Mouse (Mus musculus) kidney, embryonic 15.5 days (tissue): ENCODE data around the gene Pin1rt1. TPM values are rescaled to one million over a fixed set of nuclear protein-coding genes. Genes with fewer than 3 reads are reported as not detected.

ENCODE experiments used
- ATAC-seq: fragments of 200-750 bp; cut with Nextera tagmentation; replicated peaks from 2 replicates; pipeline ENCODE4 v1.8.0; 2017; ENCODE audit warnings: moderate TSS enrichment; ENCODE audit not compliant: low FRiP score
- H3K27ac ChIP-seq: fragments of 300-500 bp; sonication (generic); 2 replicates; pipeline ENCODE4 v1.5.1; 2015; ENCODE audit warnings: mild to moderate bottlenecking, inconsistent platforms
- H3K27me3 ChIP-seq: fragments of 300-500 bp; sonication (generic); 2 replicates; pipeline ENCODE4 v1.6.1; 2015; ENCODE audit warnings: inconsistent platforms
- H3K36me3 ChIP-seq: fragments of 300-500 bp; sonication (generic); 2 replicates; pipeline ENCODE4 v1.6.1; 2015; ENCODE audit warnings: inconsistent platforms
- H3K4me1 ChIP-seq: fragments of 300-500 bp; sonication (generic); 2 replicates; pipeline ENCODE4 v1.6.1; 2015; ENCODE audit warnings: inconsistent platforms
- H3K4me2 ChIP-seq: fragments of 300-500 bp; sonication (generic); 2 replicates; pipeline ENCODE4 v1.6.1; 2015; ENCODE audit warnings: moderate library complexity, mild to moderate bottlenecking, inconsistent platforms
- H3K4me3 ChIP-seq: fragments of 300-500 bp; sonication (generic); replicated peaks from 2 replicates; pipeline ENCODE4 v1.5.1; 2015; ENCODE audit warnings: mild to moderate bottlenecking, inconsistent platforms
- H3K9ac ChIP-seq: fragments of 300-500 bp; sonication (generic); 2 replicates; pipeline ENCODE4 v1.6.1; 2015; ENCODE audit warnings: mild to moderate bottlenecking, inconsistent platforms
- H3K9me3 ChIP-seq: fragments of 300-500 bp; sonication (generic); replicated peaks from 2 replicates; pipeline ENCODE4 v1.6.1; 2016; ENCODE audit warnings: inconsistent platforms
- WGBS: fragments of 180-500 bp; shearing (Covaris S2); methylation state at CpG from one replicate; pipeline ENCODE4 v1.1.7; 2015; ENCODE audit warnings: mixed read lengths; 5-methylcytosine and 5-hydroxymethylcytosine counted together
- polyA plus RNA-seq: library from polyadenylated mRNA; unstranded; fragments of >200 nt; fragmentation: Nextera tagmentation; extraction: Ambion mirVana; gene quantifications from 2 replicates; pipeline ENCODE4 v1.2.1, GENCODE M21; 2015

Gene Pin1rt1
- not detected in 2 replicates for polyA plus RNA-seq

DNA sequence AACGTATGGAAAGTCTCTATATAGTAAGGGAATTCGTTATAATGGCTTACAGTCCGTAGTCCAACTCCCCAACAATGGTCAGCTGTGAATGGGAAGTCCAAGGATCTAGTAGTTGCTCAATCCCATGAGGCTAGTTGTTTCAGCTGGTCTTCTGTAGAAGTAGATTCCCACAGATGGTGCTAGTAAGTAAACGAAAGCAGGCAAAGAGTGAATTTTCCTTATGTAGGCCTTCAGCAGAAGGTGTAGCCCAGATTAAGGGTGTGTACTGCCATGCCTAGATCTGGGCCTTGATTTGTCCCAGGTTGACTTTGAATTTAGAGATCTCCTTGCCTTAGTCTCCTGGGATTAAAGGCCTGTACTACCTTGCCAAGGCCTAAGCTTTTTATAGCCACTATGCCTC lies at the start of gene Pin1rt1:
TSS of gene Pin1rt1 (minus strand) at position 101 of the 400 bp plus-strand sequence.
- H3K4me3 ChIP-seq: no peak within 1 kb of the TSS
- no peak within 1 kb of the TSS for H3K9ac ChIP-seq
- H3K36me3 ChIP-seq: no peaks in the 10 kb centered on the region
- no peak for ATAC-seq
- H3K4me2 ChIP-seq: no peak within 1 kb of the TSS
- no peaks in the 10 kb centered on the region for H3K9me3 ChIP-seq
- H3K4me1 ChIP-seq: peaks cover 14% of the 10 kb centered on the region
- H3K27ac ChIP-seq: no peak within 1 kb of the TSS
- WGBS: 93% methylated on average over 4 of the region's 4 CpGs
- peaks cover 10% of the 10 kb centered on the region; the same call in 1 of the 2 replicates for H3K27me3 ChIP-seq

DNA sequence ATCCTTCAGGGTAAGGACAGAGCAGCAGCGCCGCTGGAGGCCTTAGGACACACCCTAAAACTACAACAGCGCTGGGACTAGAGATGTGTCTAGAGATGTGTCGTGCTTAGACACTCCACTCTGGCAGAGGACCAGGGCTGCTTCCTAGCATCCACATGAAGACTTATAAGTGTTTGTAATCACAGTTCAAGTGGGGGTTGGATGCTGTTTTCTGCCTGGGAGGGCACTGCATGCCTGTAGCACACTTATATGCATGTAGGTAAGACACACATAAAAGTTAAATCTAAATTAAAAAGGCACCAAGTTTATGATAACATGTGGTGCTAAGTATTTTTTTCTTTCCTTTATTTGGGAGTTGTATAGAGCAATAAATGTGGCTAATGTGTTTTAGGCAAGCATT lies 47.8 kb upstream of the Pin1rt1 start:
- H3K36me3 ChIP-seq: peaks cover 74% of the 10 kb centered on the region
- no peaks in the 10 kb centered on the region for H3K27me3 ChIP-seq
- no peak overlapping the region for H3K4me2 ChIP-seq
- H3K9ac ChIP-seq: no peak overlapping the region
- WGBS: 95% methylated on average over 4 of the region's 4 CpGs
- H3K4me3 ChIP-seq: no peak overlapping the region
- no peaks in the 10 kb centered on the region for H3K4me1 ChIP-seq
- no peak for ATAC-seq
- no peaks in the 10 kb centered on the region for H3K9me3 ChIP-seq
- no peak overlapping the region for H3K27ac ChIP-seq

DNA sequence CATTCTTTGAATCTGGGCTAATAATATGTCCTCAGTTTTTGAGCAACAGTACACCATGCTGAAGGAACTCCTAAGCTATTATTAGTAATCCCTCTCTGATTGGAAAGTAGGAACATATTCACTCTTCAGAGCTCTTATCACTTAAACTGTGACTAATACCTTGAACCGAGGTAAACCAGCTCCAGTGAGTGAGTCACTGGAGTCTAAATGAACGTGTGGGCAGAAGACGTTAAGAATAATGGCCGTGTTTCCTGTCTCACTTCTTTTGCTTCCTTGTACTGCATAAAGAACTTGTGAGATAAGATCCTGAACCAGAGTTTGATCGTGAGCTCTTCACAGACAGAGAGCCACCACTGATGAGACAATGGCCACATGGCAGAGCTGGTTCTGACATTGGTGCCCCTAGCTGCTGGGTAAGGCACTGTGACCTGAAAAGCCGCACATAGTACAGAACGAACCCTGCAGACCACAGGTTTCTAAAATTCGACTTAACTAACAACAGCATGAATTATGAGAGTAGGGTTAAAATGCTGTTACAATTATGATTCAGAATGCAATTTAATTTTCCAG lies 47.0 kb upstream of the Pin1rt1 start:
- H3K4me3 ChIP-seq: no peak overlapping the region
- no peaks in the 10 kb centered on the region for H3K27me3 ChIP-seq
- no peaks in the 10 kb centered on the region for H3K4me1 ChIP-seq
- no peak overlapping the region for H3K9ac ChIP-seq
- H3K36me3 ChIP-seq: peaks cover 68% of the 10 kb centered on the region
- no peak overlapping the region for H3K27ac ChIP-seq
- ATAC-seq: no peak
- H3K4me2 ChIP-seq: no peak overlapping the region
- WGBS: 75% methylated on average over 8 of the region's 8 CpGs
- H3K9me3 ChIP-seq: no peaks in the 10 kb centered on the region

DNA sequence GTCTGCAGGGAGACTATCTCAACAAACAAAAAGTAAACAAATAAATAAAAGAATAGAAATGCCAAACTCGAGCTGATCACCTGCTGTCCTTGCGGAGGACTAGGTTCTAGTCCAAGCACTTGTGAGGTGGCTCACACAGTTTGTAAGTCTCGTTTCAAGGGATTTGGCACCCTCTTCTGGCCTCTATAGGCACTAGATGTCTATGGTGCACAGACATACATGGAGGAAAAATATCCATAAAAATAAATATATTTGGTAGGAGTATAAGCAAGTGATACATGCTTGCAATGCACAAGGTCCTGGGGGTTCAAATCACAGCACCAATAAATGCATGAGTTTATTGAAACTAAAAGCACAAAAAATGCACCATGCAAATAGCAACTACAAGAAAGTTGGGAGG lies 34.4 kb upstream of the Pin1rt1 start:
- Histone ChIP-seq H3K27ac (no peak overlapping the region), H3K27me3 (no peaks in the 10 kb centered on the region), H3K9ac (no peak overlapping the region), H3K9me3 (no peaks in the 10 kb centered on the region), H3K4me3 (no peak overlapping the region), H3K4me1 (no peaks in the 10 kb centered on the region), H3K4me2 (no peak overlapping the region), H3K36me3 (peaks cover 9% of the 10 kb centered on the region; the same call in 1 of the 2 replicates)
- 61% methylated on average over 3 of the region's 3 CpGs for WGBS
- no peak for ATAC-seq

DNA sequence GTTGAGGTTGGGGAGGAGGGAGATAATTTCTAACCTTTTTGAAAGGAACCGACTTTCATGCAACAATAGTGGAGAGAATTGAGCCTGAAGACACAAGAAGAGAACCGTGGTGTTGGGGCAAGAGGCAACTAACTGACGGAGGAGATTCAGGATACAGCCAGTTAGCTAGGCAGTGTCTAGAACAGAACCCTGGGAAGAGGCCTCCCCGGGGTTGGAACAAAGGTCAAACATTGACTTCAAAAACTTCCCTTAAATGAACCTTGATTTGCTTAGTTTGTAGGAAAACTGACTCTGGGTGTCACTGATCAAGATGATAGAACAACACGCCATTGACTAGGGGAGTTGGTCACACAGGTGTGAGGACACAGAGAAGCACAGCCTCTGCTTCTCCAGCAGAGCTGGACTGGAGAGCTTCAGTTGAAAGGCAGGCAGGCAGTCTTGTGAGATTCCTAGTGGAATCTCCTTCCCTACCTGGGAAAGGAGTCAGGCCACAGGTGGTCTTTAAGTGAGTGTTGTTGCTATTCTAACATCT lies 32.5 kb upstream of the Pin1rt1 start:
- Histone ChIP-seq H3K4me2 (no peak overlapping the region), H3K4me3 (no peak overlapping the region), H3K4me1 (no peaks in the 10 kb centered on the region), H3K9me3 (no peaks in the 10 kb centered on the region), H3K36me3 (peaks cover 7% of the 10 kb centered on the region; the same call in 1 of the 2 replicates), H3K27ac (no peak overlapping the region), H3K27me3 (no peaks in the 10 kb centered on the region), H3K9ac (no peak overlapping the region)
- 75% methylated on average over 5 of the region's 5 CpGs for WGBS
- ATAC-seq: no peak

DNA sequence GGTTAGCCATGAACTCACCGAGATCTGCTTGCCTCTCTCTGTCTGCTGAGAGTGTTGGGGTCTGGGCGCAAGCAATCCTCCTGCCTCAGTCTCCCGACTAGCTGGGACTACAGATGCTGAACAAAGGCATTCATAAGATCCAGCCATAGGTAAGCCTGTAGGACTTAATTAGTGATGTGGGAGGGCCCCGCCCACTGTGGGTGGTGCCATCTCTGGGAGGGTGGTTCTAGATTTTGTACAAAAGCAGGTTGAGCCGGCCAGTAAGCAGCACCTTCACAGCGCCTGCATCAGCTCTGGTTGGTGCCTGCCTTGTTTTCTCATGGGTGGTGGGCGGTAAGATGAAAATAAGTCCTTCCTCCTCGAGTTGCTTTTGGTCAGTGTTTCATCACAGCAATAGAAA lies 30.1 kb upstream of the Pin1rt1 start:
- H3K4me2 ChIP-seq: no peak overlapping the region
- H3K4me1 ChIP-seq: peaks cover 17% of the 10 kb centered on the region
- 59% methylated on average over 8 of the region's 8 CpGs for WGBS
- no peak overlapping the region for H3K27ac ChIP-seq
- no peak for ATAC-seq
- H3K36me3 ChIP-seq: no peaks in the 10 kb centered on the region
- no peaks in the 10 kb centered on the region for H3K9me3 ChIP-seq
- H3K4me3 ChIP-seq: no peak overlapping the region
- H3K9ac ChIP-seq: no peak overlapping the region
- H3K27me3 ChIP-seq: no peaks in the 10 kb centered on the region

DNA sequence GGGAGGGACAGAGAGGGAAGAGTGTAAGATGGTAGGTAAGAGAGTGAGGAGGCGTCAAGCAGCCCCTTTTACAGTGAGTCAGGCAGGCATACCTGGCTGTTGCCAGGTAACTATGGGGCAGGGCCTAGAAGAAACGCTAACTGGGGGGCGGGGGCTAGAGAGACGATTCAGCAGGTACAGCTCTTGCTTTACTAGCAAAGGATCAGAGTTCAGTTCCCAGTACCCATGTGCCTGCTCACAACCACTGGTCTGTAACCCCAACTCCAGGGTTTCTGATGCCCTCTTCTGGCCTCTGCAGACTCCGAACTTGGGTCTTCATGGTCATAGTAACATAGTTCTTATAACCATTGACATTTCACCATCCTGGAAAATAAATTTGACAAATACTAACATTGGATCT lies 27.8 kb upstream of the Pin1rt1 start:
- Histone ChIP-seq H3K4me3 (no peak overlapping the region), H3K27me3 (no peaks in the 10 kb centered on the region), H3K36me3 (no peaks in the 10 kb centered on the region), H3K9ac (no peak overlapping the region), H3K9me3 (no peaks in the 10 kb centered on the region), H3K4me2 (no peak overlapping the region), H3K27ac (peak overlapping the region; percentile 39; the same call in 1 of the 2 replicates), H3K4me1 (peaks cover 32% of the 10 kb centered on the region)
- ATAC-seq: 0 out of 2 replicates have a peak, but pooled peaks have one; percentile 14
- 41% methylated on average over 5 of the region's 5 CpGs for WGBS

DNA sequence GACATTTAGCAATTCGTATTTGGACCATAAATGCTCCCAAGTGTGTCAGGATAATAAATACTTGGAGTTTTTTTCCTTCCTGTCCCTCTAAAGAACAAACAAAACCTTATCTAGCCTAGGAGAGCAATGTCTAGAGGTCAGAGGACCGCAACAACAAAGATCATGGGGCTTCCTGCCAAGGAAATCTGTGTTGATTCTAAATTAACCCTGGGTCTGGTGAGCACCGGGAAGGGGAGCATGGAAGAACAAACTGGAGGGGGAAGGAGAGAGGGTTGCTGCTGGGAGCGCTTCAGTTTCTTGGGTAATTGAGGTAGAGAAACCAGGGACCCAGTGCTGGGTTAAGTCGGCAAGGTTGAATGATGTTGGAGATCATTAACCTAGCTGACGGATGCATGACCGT lies 27.0 kb upstream of the Pin1rt1 start:
- WGBS: 9% methylated on average over 7 of the region's 7 CpGs
- ATAC-seq: peak; percentile 70
- Histone ChIP-seq H3K9me3 (no peaks in the 10 kb centered on the region), H3K36me3 (no peaks in the 10 kb centered on the region), H3K9ac (no peak overlapping the region), H3K4me3 (peak overlapping the region; percentile 76), H3K4me2 (peak overlapping the region; percentile 89), H3K4me1 (peaks cover 37% of the 10 kb centered on the region), H3K27ac (peak overlapping the region; percentile 89), H3K27me3 (no peaks in the 10 kb centered on the region)

DNA sequence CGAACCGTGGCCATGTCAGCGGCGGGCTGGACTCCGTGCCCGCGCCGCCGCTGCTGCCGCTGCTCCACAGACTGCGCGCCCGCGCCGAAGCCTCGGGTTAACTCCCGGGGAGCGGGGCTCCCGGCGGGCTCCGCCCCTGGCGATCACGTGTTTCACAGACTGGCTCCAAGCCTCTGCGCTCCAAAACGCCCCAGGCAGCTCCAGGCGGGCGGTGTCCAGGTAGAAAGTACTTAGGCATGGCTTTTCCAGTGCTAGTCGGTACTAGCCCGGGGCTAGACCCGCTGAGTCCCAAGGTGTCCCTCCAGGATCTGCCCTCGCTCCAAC lies 26.5 kb upstream of the Pin1rt1 start, which contains the start of gene Depdc7:
TSS of gene Depdc7 (minus strand) at position 138 of the 324 bp plus-strand sequence.
- Histone ChIP-seq H3K4me2 (peak within 1 kb of the TSS; percentile 89), H3K27me3 (no peaks in the 10 kb centered on the region), H3K36me3 (no peaks in the 10 kb centered on the region), H3K4me3 (peak within 1 kb of the TSS; percentile 76), H3K9ac (peak within 1 kb of the TSS; percentile 81), H3K4me1 (peaks cover 37% of the 10 kb centered on the region), H3K9me3 (no peaks in the 10 kb centered on the region), H3K27ac (peak within 1 kb of the TSS; percentile 89)
- ATAC-seq: peak; percentile 90
- WGBS: under 1% methylated on average over 31 of the region's 31 CpGs

DNA sequence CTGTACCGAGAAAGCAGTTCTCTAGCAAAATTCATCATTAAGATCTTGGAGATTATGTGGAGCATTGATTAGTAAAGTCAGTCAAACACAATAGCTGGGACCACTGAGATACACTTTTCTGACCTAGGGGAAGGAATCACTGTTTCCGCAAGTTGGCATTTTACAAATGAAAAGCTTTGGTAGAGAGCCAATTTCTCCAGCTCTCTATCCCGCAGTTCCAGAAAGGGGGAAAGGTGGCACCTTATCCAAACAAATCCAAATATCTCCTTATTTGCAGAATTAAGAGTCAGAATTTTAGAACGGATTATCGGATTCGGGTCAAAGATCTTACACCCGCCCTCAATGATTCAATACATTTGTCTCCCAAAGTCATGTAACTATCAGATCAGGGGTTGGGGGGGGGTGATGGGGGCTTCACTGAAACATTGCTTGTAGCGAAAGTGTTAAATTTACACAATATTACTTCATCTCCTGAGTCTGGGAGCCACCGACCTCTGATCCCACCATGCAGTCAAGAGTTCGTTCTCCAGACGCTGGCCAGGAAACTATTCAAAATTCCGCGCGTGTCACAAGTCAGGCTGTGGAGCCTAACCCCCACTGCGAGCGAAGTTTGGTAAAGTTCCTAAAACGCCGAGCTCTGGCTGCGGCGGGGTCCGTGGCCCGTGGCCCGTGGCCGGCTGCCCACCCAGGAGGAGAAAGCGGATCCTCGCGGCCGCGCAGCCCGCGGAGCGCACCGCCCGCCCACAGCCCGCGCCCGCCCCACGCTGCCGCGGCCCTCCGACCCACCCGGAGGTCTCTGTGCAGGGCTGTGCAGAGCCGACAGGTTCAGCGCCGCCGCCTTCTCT lies 25.9 kb upstream of the Pin1rt1 start:
- Histone ChIP-seq H3K9ac (peak overlapping the region; percentile 81), H3K4me2 (peak overlapping the region; percentile 89), H3K4me1 (peaks cover 37% of the 10 kb centered on the region), H3K27me3 (no peaks in the 10 kb centered on the region), H3K4me3 (peak overlapping the region; percentile 76), H3K9me3 (no peaks in the 10 kb centered on the region), H3K27ac (peak overlapping the region; percentile 89), H3K36me3 (no peaks in the 10 kb centered on the region)
- ATAC-seq: peak; percentile 38
- WGBS: 4% methylated on average over 46 of the region's 46 CpGs

DNA sequence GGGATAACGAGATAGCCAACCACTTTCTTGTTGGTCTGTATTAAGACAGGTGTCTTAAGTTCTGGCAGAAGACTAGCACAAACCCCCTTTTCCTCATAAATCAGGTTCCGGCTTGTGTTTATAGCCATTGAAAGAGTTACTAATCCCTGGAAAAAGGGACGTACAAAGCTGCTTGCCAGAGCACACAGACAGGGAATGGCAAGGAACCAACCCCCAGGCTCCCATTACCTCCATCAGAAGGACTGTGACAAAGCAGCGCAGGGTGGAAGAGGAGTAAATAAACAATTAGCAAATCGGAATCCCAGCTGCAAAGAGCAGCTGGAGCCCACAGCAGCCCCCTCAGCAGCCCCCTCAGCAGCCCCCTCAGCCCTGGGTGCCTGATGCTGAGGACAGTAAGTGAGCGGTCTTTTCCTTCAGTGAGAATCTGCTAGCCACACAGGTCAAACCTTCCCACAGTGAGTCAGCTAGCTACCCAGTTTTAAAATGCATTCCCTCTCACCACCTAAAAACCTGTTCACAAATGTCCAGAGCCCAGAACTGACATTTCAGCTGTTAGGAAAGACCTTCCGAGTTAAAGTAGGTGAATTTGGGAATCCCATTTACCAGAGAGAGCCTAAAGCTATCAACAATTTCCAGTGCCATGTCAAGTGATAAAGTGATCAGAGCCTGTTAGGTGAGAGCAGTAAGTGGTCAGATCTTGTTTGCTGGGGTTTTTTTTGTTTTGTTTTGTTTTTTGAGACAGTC lies 25.0 kb upstream of the Pin1rt1 start:
- Histone ChIP-seq H3K9me3 (no peaks in the 10 kb centered on the region), H3K27ac (no peak overlapping the region), H3K9ac (0 out of 2 replicates have a peak overlapping the region, but pooled peaks have one; percentile 6), H3K36me3 (no peaks in the 10 kb centered on the region), H3K4me1 (peaks cover 46% of the 10 kb centered on the region), H3K27me3 (no peaks in the 10 kb centered on the region), H3K4me3 (peak overlapping the region; percentile 76), H3K4me2 (peak overlapping the region; percentile 89)
- no peak for ATAC-seq
- WGBS: 25% methylated on average over 7 of the region's 7 CpGs
